Mouse (Mus musculus) CH12.LX (cell line): ENCODE measurements at regions not wholly inside any gene's neighbourhood (a gene's known extent, or its start where the extent isn't known, plus 50 kb on each side); places are given as distances from the start of the nearest gene placed in this dataset.

ENCODE experiments used
- CTCF ChIP-seq, 2 experiments: IDR thresholded peaks in 1 of 2; conservative IDR thresholded peaks in 1 of 2; 2 replicates each; pipeline ENCODE4 v1.5.1; 2011 to 2012; ENCODE audit warnings: low read depth in 2 of 2, low read length in 2 of 2, improper control_type of control experiment in 1 of 2, inconsistent platforms in 1 of 2, mild to moderate bottlenecking in 1 of 2, moderate library complexity in 1 of 2
- EP300 ChIP-seq: IDR thresholded peaks from 2 replicates; pipeline ENCODE4 v1.6.1; 2011; ENCODE audit warnings: low read length, improper control_type of control experiment
- GABPA ChIP-seq: IDR thresholded peaks from 2 replicates; pipeline ENCODE4 v1.6.1; 2012; ENCODE audit warnings: low read depth, low read length, improper control_type of control experiment, inconsistent platforms; ENCODE audit not compliant: insufficient replicate concordance
- HCFC1 ChIP-seq: IDR thresholded peaks from 2 replicates; pipeline ENCODE4 v1.6.1; 2012; ENCODE audit warnings: low read depth, mild to moderate bottlenecking, inconsistent platforms, low read length, improper control_type of control experiment
- IRF4 ChIP-seq: IDR thresholded peaks from 2 replicates; pipeline ENCODE4 v1.6.1; 2014; ENCODE audit warnings: low read depth, mild to moderate bottlenecking, inconsistent platforms, low read length, improper control_type of control experiment
- NRF1 ChIP-seq: IDR thresholded peaks from 2 replicates; pipeline ENCODE4 v1.6.1; 2014; ENCODE audit warnings: low read depth, mild to moderate bottlenecking, inconsistent platforms, low read length, improper control_type of control experiment, moderate library complexity
- POLR2A ChIP-seq: IDR thresholded peaks from 2 replicates; pipeline ENCODE4 v1.6.1; 2011; ENCODE audit warnings: low read depth, mild to moderate bottlenecking, improper control_type of control experiment, low read length
- POLR2AphosphoS2 ChIP-seq: IDR thresholded peaks from 2 replicates; pipeline ENCODE4 v1.6.1; 2011; ENCODE audit warnings: low read depth, low read length, improper control_type of control experiment
- USF1 ChIP-seq: IDR thresholded peaks from 2 replicates; pipeline ENCODE4 v1.6.1; 2014; ENCODE audit warnings: low read depth, mild to moderate bottlenecking, inconsistent platforms, low read length, improper control_type of control experiment
- ZNF384 ChIP-seq: IDR thresholded peaks from 2 replicates; pipeline ENCODE4 v1.6.1; 2012; ENCODE audit warnings: low read depth, low read length, improper control_type of control experiment, inconsistent platforms

DNA sequence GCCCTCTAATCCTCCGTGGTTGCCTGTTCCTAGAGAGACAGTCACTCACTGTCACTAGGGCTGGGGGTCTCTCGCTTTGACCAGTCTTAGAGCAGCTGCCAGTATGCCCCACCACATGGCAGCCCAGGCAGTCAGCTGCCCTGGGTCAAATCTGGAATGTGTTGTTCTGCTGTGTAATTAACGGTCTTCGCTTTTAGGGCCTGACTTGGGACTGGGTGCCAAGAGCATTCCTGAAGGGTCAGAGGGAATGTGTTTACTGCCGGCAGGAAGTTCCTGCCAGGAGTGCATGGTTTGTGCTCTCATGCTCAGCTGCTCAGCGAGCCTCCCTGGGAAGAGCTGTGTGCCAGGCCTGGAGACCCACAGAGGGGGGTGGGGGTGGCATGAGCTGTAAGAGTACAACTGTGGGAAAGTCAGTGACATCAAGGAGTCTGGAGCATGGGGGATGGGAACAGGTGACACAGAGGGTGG lies 518.5 kb upstream of the Lrrc6 start:
- no peak for TF ChIP-seq GABPA
- TF ChIP-seq EP300: no peak
- no peak for TF ChIP-seq POLR2A
- TF ChIP-seq NRF1: no peak
- no peak for TF ChIP-seq USF1
- TF ChIP-seq POLR2AphosphoS2: no peak
- no peak for TF ChIP-seq IRF4
- TF ChIP-seq ZNF384: no peak
- TF ChIP-seq CTCF (conservative IDR thresholded peaks at IDR 0.05 in 1 of 2, IDR thresholded peaks at IDR 0.05 in 1 of 2; ENCODE audit: low read depth in 2 of 2, low read length in 2 of 2): no peak
- TF ChIP-seq HCFC1: no peak
